Mouse (Mus musculus) MEL (cell line): Measurements from ENCODE around the gene Akr1a1. TPM values are rescaled to one million over a fixed set of nuclear protein-coding genes. Genes with fewer than 3 reads are reported as not detected.

Experiments
- DNase-seq: peaks from one replicate; pipeline ENCODE4 v3.0.0; 2011; ENCODE audit warnings: low read depth, low spot score
- H3K27ac ChIP-seq: 2 replicates; pipeline ENCODE4 v1.5.1; 2012; ENCODE audit warnings: low read depth, mild to moderate bottlenecking, control low read depth, low read length, moderate library complexity; ENCODE audit not compliant: control insufficient read depth
- H3K27me3 ChIP-seq, 2 experiments: fragments of 150-350 bp in 1 of 2; sonication (generic) in 1 of 2; 2 replicates each; pipeline ENCODE4 v1.6.1; 2012; ENCODE audit warnings: low read length in 2 of 2, mild to moderate bottlenecking in 2 of 2, improper control_type of control experiment in 1 of 2, moderate library complexity in 1 of 2; ENCODE audit not compliant: insufficient read depth in 2 of 2, control insufficient read depth in 1 of 2
- H3K36me3 ChIP-seq, 2 experiments: 2 replicates each; pipeline ENCODE4 v1.6.1; 2012 to 2014; ENCODE audit warnings: low read length in 2 of 2, improper control_type of control experiment in 1 of 2, inconsistent platforms in 1 of 2, mild to moderate bottlenecking in 1 of 2; ENCODE audit not compliant: insufficient read depth in 2 of 2, control insufficient read depth in 1 of 2
- H3K4me1 ChIP-seq, 2 experiments: fragments of 150-350 bp in 1 of 2; sonication (generic) in 1 of 2; 2 replicates each; pipeline ENCODE4 v1.6.1; 2012; ENCODE audit warnings: low read length in 2 of 2, improper control_type of control experiment in 1 of 2, mild to moderate bottlenecking in 1 of 2; ENCODE audit not compliant: insufficient read depth in 2 of 2, control insufficient read depth in 1 of 2
- H3K4me3 ChIP-seq, 2 experiments: fragments of 150-350 bp in 1 of 2; sonication (generic) in 1 of 2; 2 replicates each; pipeline ENCODE4 v1.5.1; 2012; ENCODE audit warnings: low read depth in 2 of 2, low read length in 2 of 2, mild to moderate bottlenecking in 2 of 2, moderate library complexity in 2 of 2, control low read depth in 1 of 2, improper control_type of control experiment in 1 of 2; ENCODE audit not compliant: control insufficient read depth in 1 of 2, insufficient read depth in 1 of 2
- H3K79me2 ChIP-seq: 2 replicates; pipeline ENCODE4 v1.6.1; 2012; ENCODE audit warnings: mild to moderate bottlenecking, low read length, moderate library complexity; ENCODE audit not compliant: control insufficient read depth, poor library complexity, insufficient read depth
- H3K9ac ChIP-seq: 2 replicates; pipeline ENCODE4 v1.6.1; 2012; ENCODE audit warnings: low read depth, mild to moderate bottlenecking, control low read depth, low read length, moderate library complexity; ENCODE audit not compliant: control insufficient read depth, poor library complexity, severe bottlenecking
- H3K9me3 ChIP-seq: fragments of 150-350 bp; sonication (generic); replicated peaks from 2 replicates; pipeline ENCODE4 v1.6.1; 2012; ENCODE audit warnings: mild to moderate bottlenecking, low read length, improper control_type of control experiment, moderate library complexity; ENCODE audit not compliant: insufficient read depth
- E2F4 ChIP-seq: IDR thresholded peaks from 2 replicates; pipeline ENCODE4 v1.6.1; 2011; ENCODE audit warnings: low read depth, low read length, improper control_type of control experiment, borderline replicate concordance
- EP300 ChIP-seq, 2 experiments: IDR thresholded peaks; 2 replicates each; pipeline ENCODE4 v1.6.1; 2011; ENCODE audit warnings: improper control_type of control experiment in 2 of 2, low read length in 2 of 2, low read depth in 1 of 2, mild to moderate bottlenecking in 1 of 2
- HCFC1 ChIP-seq: IDR thresholded peaks from 2 replicates; pipeline ENCODE4 v1.6.1; 2012; ENCODE audit warnings: low read depth, mild to moderate bottlenecking, inconsistent platforms, low read length, improper control_type of control experiment, moderate library complexity
- KAT2A ChIP-seq: conservative IDR thresholded peaks from 2 replicates; pipeline ENCODE4 v1.6.1; 2012; ENCODE audit warnings: low read depth, low read length, improper control_type of control experiment, inconsistent platforms
- MAX ChIP-seq: IDR thresholded peaks from 2 replicates; pipeline ENCODE4 v1.6.1; 2011; ENCODE audit warnings: low read length, improper control_type of control experiment
- MEF2A ChIP-seq: IDR thresholded peaks from 2 replicates; pipeline ENCODE4 v1.6.1; 2014; ENCODE audit warnings: low read depth, mild to moderate bottlenecking, inconsistent platforms, low read length, improper control_type of control experiment; ENCODE audit not compliant: poor library complexity, insufficient replicate concordance, severe bottlenecking; ENCODE audit errors: extremely low read depth
- MXI1 ChIP-seq: IDR thresholded peaks from 2 replicates; pipeline ENCODE4 v1.6.1; 2011; ENCODE audit warnings: mild to moderate bottlenecking, low read depth, low read length, improper control_type of control experiment
- MYB ChIP-seq: IDR thresholded peaks from 2 replicates; pipeline ENCODE4 v1.6.1; 2011; ENCODE audit warnings: mild to moderate bottlenecking, low read depth, low read length, improper control_type of control experiment
- NELFE ChIP-seq: IDR thresholded peaks from 2 replicates; pipeline ENCODE4 v1.6.1; 2011; ENCODE audit warnings: low read depth, low read length, improper control_type of control experiment
- POLR2AphosphoS2 ChIP-seq: IDR thresholded peaks from 2 replicates; pipeline ENCODE4 v1.6.1; 2011; ENCODE audit warnings: low read length, improper control_type of control experiment
- RAD21 ChIP-seq: IDR thresholded peaks from 2 replicates; pipeline ENCODE4 v1.6.1; 2011; ENCODE audit warnings: mild to moderate bottlenecking, low read depth, low read length, improper control_type of control experiment
- RCOR1 ChIP-seq: IDR thresholded peaks from 2 replicates; pipeline ENCODE4 v1.6.1; 2012; ENCODE audit warnings: low read depth, mild to moderate bottlenecking, inconsistent platforms, low read length, improper control_type of control experiment
- TAL1 ChIP-seq: IDR thresholded peaks from 2 replicates; pipeline ENCODE4 v1.6.1; 2012; ENCODE audit warnings: mild to moderate bottlenecking, inconsistent platforms, low read length, moderate library complexity, mixed read lengths
- TBP ChIP-seq: IDR thresholded peaks from 2 replicates; pipeline ENCODE4 v1.8.0; 2011; ENCODE audit warnings: low read depth, low read length, improper control_type of control experiment
- UBTF ChIP-seq: IDR thresholded peaks from 2 replicates; pipeline ENCODE4 v1.6.1; 2012; ENCODE audit warnings: low read depth, mild to moderate bottlenecking, inconsistent platforms, low read length, improper control_type of control experiment, moderate library complexity, borderline replicate concordance; ENCODE audit not compliant: insufficient read depth
- USF1 ChIP-seq: IDR thresholded peaks from 2 replicates; pipeline ENCODE4 v1.6.1; 2014; ENCODE audit warnings: low read depth, mild to moderate bottlenecking, inconsistent platforms, low read length, improper control_type of control experiment, moderate library complexity
- ZC3H11A ChIP-seq: IDR thresholded peaks from 2 replicates; pipeline ENCODE4 v1.6.1; 2012; ENCODE audit warnings: low read depth, mild to moderate bottlenecking, inconsistent platforms, low read length, improper control_type of control experiment
- ZMIZ1 ChIP-seq: IDR thresholded peaks from 2 replicates; pipeline ENCODE4 v1.6.1; 2012; ENCODE audit warnings: low read depth, mild to moderate bottlenecking, inconsistent platforms, low read length, improper control_type of control experiment, moderate library complexity
- ZNF384 ChIP-seq: IDR thresholded peaks from 2 replicates; pipeline ENCODE4 v1.6.1; 2012; ENCODE audit warnings: low read depth, mild to moderate bottlenecking, inconsistent platforms, low read length, improper control_type of control experiment
- polyA plus RNA-seq, 2 experiments: library from polyadenylated mRNA; stranded (reverse) in 1 of 2; unstranded in 1 of 2; fragments of >175 nt in 1 of 2; fragments of >200 nt in 1 of 2; gene quantifications; 2 replicates each; pipeline versions ENCODE4 v1.2.1 to v1.2.4; 2012; ENCODE audit warnings: low replicate concordance in 2 of 2, low read depth in 1 of 2; ENCODE audit not compliant: insufficient read length in 2 of 2, insufficient read depth in 1 of 2, missing spikeins in 1 of 2
- total RNA-seq: library from RNA; depleted of rRNA; stranded (reverse); fragments of 300-350 nt; gene quantifications from 2 replicates; pipeline ENCODE4 v1.2.3, GENCODE M21; 2012

Gene Akr1a1
- total and polyA plus RNA-seq, 3 experiments = 258 to 358 TPM; not detected in 1

GRCm38 (mm10) chr4:116689309-116689876 lies 37.9 kb upstream of the Akr1a1 start:
- no peaks in the 10 kb centered on the region for H3K9me3 ChIP-seq
- no peak overlapping the region for H3K9ac ChIP-seq
- TF ChIP-seq KAT2A (no peak), ZC3H11A (no peak), MAX (no peak)
- TF ChIP-seq, all 39 proteins: peak for 0
- Histone ChIP-seq H3K4me3 (no peak overlapping the region), H3K27ac (no peak overlapping the region), H3K36me3 (peaks cover 33 to 47% of the 10 kb centered on the region in 2 experiments), H3K79me2 (peaks cover 47% of the 10 kb centered on the region), H3K4me1 (peaks cover 2 to 21% of the 10 kb centered on the region in 2 experiments), H3K27me3 (no peaks in the 10 kb centered on the region)
- no peak for DNase-seq

GRCm38 (mm10) chr4:116687041-116687440 lies 35.6 kb upstream of the Akr1a1 start:
- TF ChIP-seq MYB (no peak), MAX (no peak), ZMIZ1 (no peak), MEF2A (no peak), E2F4 (no peak), UBTF (no peak), USF1 (no peak), RCOR1 (no peak), ZNF384 (no peak), EP300 (IDR thresholded peaks at IDR 0.05; ENCODE audit: low read depth in 1 of 2, low read length in 2 of 2) (no peak), POLR2AphosphoS2 (no peak), ZC3H11A (no peak), RAD21 (no peak), HCFC1 (no peak), NELFE (no peak), TAL1 (no peak), MXI1 (no peak), TBP (no peak)
- no peak for DNase-seq
- H3K9ac ChIP-seq = peak overlapping the region; percentile 87
- no peaks in the 10 kb centered on the region for H3K27me3 ChIP-seq
- peaks cover 45% of the 10 kb centered on the region for H3K79me2 ChIP-seq
- peaks cover 7 to 33% of the 10 kb centered on the region in 2 experiments for H3K4me1 ChIP-seq
- no peaks in the 10 kb centered on the region for H3K9me3 ChIP-seq
- peak overlapping the region; percentile 55 to 87 for H3K4me3 ChIP-seq
- H3K36me3 ChIP-seq = peaks cover 20 to 60% of the 10 kb centered on the region in 2 experiments
- H3K27ac ChIP-seq = no peak overlapping the region
